Mouse (Mus musculus) MEL (cell line): Measurements from ENCODE around the gene Kcnt2. TPM values are rescaled to one million over a fixed set of nuclear protein-coding genes. Genes with fewer than 3 reads are reported as not detected.

ENCODE experiments used
- DNase-seq: peaks from one replicate; pipeline ENCODE4 v3.0.0; 2011; ENCODE audit warnings: low read depth, low spot score
- H3K27ac ChIP-seq: 2 replicates; pipeline ENCODE4 v1.5.1; 2012; ENCODE audit warnings: low read depth, mild to moderate bottlenecking, control low read depth, low read length, moderate library complexity; ENCODE audit not compliant: control insufficient read depth
- H3K27me3 ChIP-seq, 2 experiments: fragments of 150-350 bp in 1 of 2; sonication (generic) in 1 of 2; 2 replicates each; pipeline ENCODE4 v1.6.1; 2012; ENCODE audit warnings: low read length in 2 of 2, mild to moderate bottlenecking in 2 of 2, improper control_type of control experiment in 1 of 2, moderate library complexity in 1 of 2; ENCODE audit not compliant: insufficient read depth in 2 of 2, control insufficient read depth in 1 of 2
- H3K36me3 ChIP-seq, 2 experiments: 2 replicates each; pipeline ENCODE4 v1.6.1; 2012 to 2014; ENCODE audit warnings: low read length in 2 of 2, improper control_type of control experiment in 1 of 2, inconsistent platforms in 1 of 2, mild to moderate bottlenecking in 1 of 2; ENCODE audit not compliant: insufficient read depth in 2 of 2, control insufficient read depth in 1 of 2
- H3K4me1 ChIP-seq, 2 experiments: fragments of 150-350 bp in 1 of 2; sonication (generic) in 1 of 2; 2 replicates each; pipeline ENCODE4 v1.6.1; 2012; ENCODE audit warnings: low read length in 2 of 2, improper control_type of control experiment in 1 of 2, mild to moderate bottlenecking in 1 of 2; ENCODE audit not compliant: insufficient read depth in 2 of 2, control insufficient read depth in 1 of 2
- H3K4me3 ChIP-seq, 2 experiments: fragments of 150-350 bp in 1 of 2; sonication (generic) in 1 of 2; 2 replicates each; pipeline ENCODE4 v1.5.1; 2012; ENCODE audit warnings: low read depth in 2 of 2, low read length in 2 of 2, mild to moderate bottlenecking in 2 of 2, moderate library complexity in 2 of 2, control low read depth in 1 of 2, improper control_type of control experiment in 1 of 2; ENCODE audit not compliant: control insufficient read depth in 1 of 2, insufficient read depth in 1 of 2
- H3K79me2 ChIP-seq: 2 replicates; pipeline ENCODE4 v1.6.1; 2012; ENCODE audit warnings: mild to moderate bottlenecking, low read length, moderate library complexity; ENCODE audit not compliant: control insufficient read depth, poor library complexity, insufficient read depth
- H3K9ac ChIP-seq: 2 replicates; pipeline ENCODE4 v1.6.1; 2012; ENCODE audit warnings: low read depth, mild to moderate bottlenecking, control low read depth, low read length, moderate library complexity; ENCODE audit not compliant: control insufficient read depth, poor library complexity, severe bottlenecking
- H3K9me3 ChIP-seq: fragments of 150-350 bp; sonication (generic); replicated peaks from 2 replicates; pipeline ENCODE4 v1.6.1; 2012; ENCODE audit warnings: mild to moderate bottlenecking, low read length, improper control_type of control experiment, moderate library complexity; ENCODE audit not compliant: insufficient read depth
- CHD2 ChIP-seq: IDR thresholded peaks from 2 replicates; pipeline ENCODE4 v1.6.1; 2011; ENCODE audit warnings: low read length, improper control_type of control experiment
- CTCF ChIP-seq, 3 experiments: IDR thresholded peaks in 2 of 3; conservative IDR thresholded peaks in 1 of 3; 2 replicates each; pipeline ENCODE4 v1.5.1; 2011 to 2012; ENCODE audit warnings: low read length in 3 of 3, low read depth in 2 of 3, mild to moderate bottlenecking in 2 of 3, improper control_type of control experiment in 1 of 3, inconsistent platforms in 1 of 3, mixed read lengths in 1 of 3, moderate library complexity in 1 of 3; ENCODE audit not compliant: control insufficient read depth in 1 of 3, insufficient read depth in 1 of 3, poor library complexity in 1 of 3, severe bottlenecking in 1 of 3
- E2F4 ChIP-seq: IDR thresholded peaks from 2 replicates; pipeline ENCODE4 v1.6.1; 2011; ENCODE audit warnings: low read depth, low read length, improper control_type of control experiment, borderline replicate concordance
- EP300 ChIP-seq, 2 experiments: IDR thresholded peaks; 2 replicates each; pipeline ENCODE4 v1.6.1; 2011; ENCODE audit warnings: improper control_type of control experiment in 2 of 2, low read length in 2 of 2, low read depth in 1 of 2, mild to moderate bottlenecking in 1 of 2
- GABPA ChIP-seq: IDR thresholded peaks from 2 replicates; pipeline ENCODE4 v1.6.1; 2012; ENCODE audit warnings: low read depth, mild to moderate bottlenecking, inconsistent platforms, low read length, improper control_type of control experiment, moderate library complexity
- HCFC1 ChIP-seq: IDR thresholded peaks from 2 replicates; pipeline ENCODE4 v1.6.1; 2012; ENCODE audit warnings: low read depth, mild to moderate bottlenecking, inconsistent platforms, low read length, improper control_type of control experiment, moderate library complexity
- MAX ChIP-seq: IDR thresholded peaks from 2 replicates; pipeline ENCODE4 v1.6.1; 2011; ENCODE audit warnings: low read length, improper control_type of control experiment
- MEF2A ChIP-seq: IDR thresholded peaks from 2 replicates; pipeline ENCODE4 v1.6.1; 2014; ENCODE audit warnings: low read depth, mild to moderate bottlenecking, inconsistent platforms, low read length, improper control_type of control experiment; ENCODE audit not compliant: poor library complexity, insufficient replicate concordance, severe bottlenecking; ENCODE audit errors: extremely low read depth
- MYC ChIP-seq: IDR thresholded peaks from 2 replicates; pipeline ENCODE4 v1.6.1; 2011; ENCODE audit warnings: low read depth, mild to moderate bottlenecking, low read length, improper control_type of control experiment, moderate library complexity
- NELFE ChIP-seq: IDR thresholded peaks from 2 replicates; pipeline ENCODE4 v1.6.1; 2011; ENCODE audit warnings: low read depth, low read length, improper control_type of control experiment
- POLR2AphosphoS2 ChIP-seq: IDR thresholded peaks from 2 replicates; pipeline ENCODE4 v1.6.1; 2011; ENCODE audit warnings: low read length, improper control_type of control experiment
- POLR2AphosphoS5 ChIP-seq: IDR thresholded peaks from 2 replicates; pipeline ENCODE4 v1.6.1; 2012; ENCODE audit warnings: low read depth, borderline replicate concordance, mild to moderate bottlenecking, inconsistent platforms, low read length, moderate library complexity, mixed read lengths
- RCOR1 ChIP-seq: IDR thresholded peaks from 2 replicates; pipeline ENCODE4 v1.6.1; 2012; ENCODE audit warnings: low read depth, mild to moderate bottlenecking, inconsistent platforms, low read length, improper control_type of control experiment
- SIN3A ChIP-seq: IDR thresholded peaks from 2 replicates; pipeline ENCODE4 v1.6.1; 2012; ENCODE audit warnings: low read length, improper control_type of control experiment, inconsistent platforms
- SMC3 ChIP-seq: IDR thresholded peaks from 2 replicates; pipeline ENCODE4 v1.6.1; 2011; ENCODE audit warnings: low read depth, low read length, improper control_type of control experiment
- TAL1 ChIP-seq: IDR thresholded peaks from 2 replicates; pipeline ENCODE4 v1.6.1; 2012; ENCODE audit warnings: mild to moderate bottlenecking, inconsistent platforms, low read length, moderate library complexity, mixed read lengths
- TBP ChIP-seq: IDR thresholded peaks from 2 replicates; pipeline ENCODE4 v1.8.0; 2011; ENCODE audit warnings: low read depth, low read length, improper control_type of control experiment
- TCF12 ChIP-seq: IDR thresholded peaks from 2 replicates; pipeline ENCODE4 v1.6.1; 2014; ENCODE audit warnings: low read depth, mild to moderate bottlenecking, inconsistent platforms, low read length, improper control_type of control experiment, moderate library complexity
- UBTF ChIP-seq: IDR thresholded peaks from 2 replicates; pipeline ENCODE4 v1.6.1; 2012; ENCODE audit warnings: low read depth, mild to moderate bottlenecking, inconsistent platforms, low read length, improper control_type of control experiment, moderate library complexity, borderline replicate concordance; ENCODE audit not compliant: insufficient read depth
- USF1 ChIP-seq: IDR thresholded peaks from 2 replicates; pipeline ENCODE4 v1.6.1; 2014; ENCODE audit warnings: low read depth, mild to moderate bottlenecking, inconsistent platforms, low read length, improper control_type of control experiment, moderate library complexity
- ZMIZ1 ChIP-seq: IDR thresholded peaks from 2 replicates; pipeline ENCODE4 v1.6.1; 2012; ENCODE audit warnings: low read depth, mild to moderate bottlenecking, inconsistent platforms, low read length, improper control_type of control experiment, moderate library complexity
- ZNF384 ChIP-seq: IDR thresholded peaks from 2 replicates; pipeline ENCODE4 v1.6.1; 2012; ENCODE audit warnings: low read depth, mild to moderate bottlenecking, inconsistent platforms, low read length, improper control_type of control experiment
- polyA plus RNA-seq, 2 experiments: library from polyadenylated mRNA; stranded (reverse) in 1 of 2; unstranded in 1 of 2; fragments of >175 nt in 1 of 2; fragments of >200 nt in 1 of 2; gene quantifications; 2 replicates each; pipeline versions ENCODE4 v1.2.1 to v1.2.4; 2012; ENCODE audit warnings: low replicate concordance in 2 of 2, low read depth in 1 of 2; ENCODE audit not compliant: insufficient read length in 2 of 2, insufficient read depth in 1 of 2, missing spikeins in 1 of 2
- total RNA-seq: library from RNA; depleted of rRNA; stranded (reverse); fragments of 300-350 nt; gene quantifications from 2 replicates; pipeline ENCODE4 v1.2.3, GENCODE M21; 2012

Gene Kcnt2
- total and polyA plus RNA-seq, 3 experiments = not detected

GRCm38 (mm10) chr1:140434791-140435190 lies 188.8 kb downstream of the Kcnt2 start:
- H3K27ac ChIP-seq = no peak overlapping the region
- H3K9me3 ChIP-seq = no peaks in the 10 kb centered on the region
- H3K79me2 ChIP-seq = no peaks in the 10 kb centered on the region
- TF ChIP-seq MEF2A (no peak), TCF12 (no peak)
- TF ChIP-seq, all 39 proteins: peak for 0
- Histone ChIP-seq H3K4me1 (no peaks in the 10 kb centered on the region), H3K27me3 (no peaks in the 10 kb centered on the region), H3K9ac (no peak overlapping the region), H3K4me3 (no peak overlapping the region), H3K36me3 (no peaks in the 10 kb centered on the region)
- no peak for DNase-seq

- Histone ChIP-seq H3K36me3 (no peaks in the 10 kb centered on the region), H3K4me1 (no peaks in the 10 kb centered on the region), H3K9me3 (no peaks in the 10 kb centered on the region), H3K79me2 (no peaks in the 10 kb centered on the region), H3K27me3 (no peaks in the 10 kb centered on the region), H3K9ac (no peak overlapping the region), H3K27ac (no peak overlapping the region), H3K4me3 (no peak overlapping the region)
- no peak for DNase-seq
- TF ChIP-seq ZMIZ1 (no peak), MYC (no peak), POLR2AphosphoS5 (no peak), USF1 (no peak), TBP (no peak), NELFE (no peak), RCOR1 (no peak), GABPA (no peak), SIN3A (no peak), UBTF (no peak), EP300 (IDR thresholded peaks at IDR 0.05; ENCODE audit: low read depth in 1 of 2, low read length in 2 of 2) (no peak), E2F4 (no peak), POLR2AphosphoS2 (no peak), HCFC1 (no peak), CTCF (IDR thresholded peaks at IDR 0.05 in 2 of 3, conservative IDR thresholded peaks at IDR 0.05 in 1 of 3; ENCODE audit: control insufficient read depth in 1 of 3, insufficient read depth in 1 of 3, low read depth in 2 of 3, low read length in 3 of 3, poor library complexity in 1 of 3, severe bottlenecking in 1 of 3) (no peak), SMC3 (no peak), MAX (no peak), CHD2 (no peak), ZNF384 (no peak), TAL1 (no peak)
Measured at GRCm38 (mm10) chr1:140438176-140438575, 192.2 kb downstream of the Kcnt2 start.
